Mouse (Mus musculus) spleen, adult 2 months (tissue): ENCODE results near the gene Klc4.

ENCODE experiments used
- CTCF ChIP-seq: fragments of 200-500 bp; IDR thresholded peaks from 2 replicates; pipeline ENCODE4 v1.5.1; 2011; ENCODE audit warnings: mild to moderate bottlenecking, inconsistent platforms; ENCODE audit not compliant: insufficient read depth, insufficient read length, insufficient replicate concordance; ENCODE audit errors: extremely low read depth
- POLR2A ChIP-seq: fragments of 200-500 bp; IDR thresholded peaks from 2 replicates; pipeline ENCODE4 v1.6.1; 2011; ENCODE audit warnings: low read depth, low read length, inconsistent platforms

DNA sequence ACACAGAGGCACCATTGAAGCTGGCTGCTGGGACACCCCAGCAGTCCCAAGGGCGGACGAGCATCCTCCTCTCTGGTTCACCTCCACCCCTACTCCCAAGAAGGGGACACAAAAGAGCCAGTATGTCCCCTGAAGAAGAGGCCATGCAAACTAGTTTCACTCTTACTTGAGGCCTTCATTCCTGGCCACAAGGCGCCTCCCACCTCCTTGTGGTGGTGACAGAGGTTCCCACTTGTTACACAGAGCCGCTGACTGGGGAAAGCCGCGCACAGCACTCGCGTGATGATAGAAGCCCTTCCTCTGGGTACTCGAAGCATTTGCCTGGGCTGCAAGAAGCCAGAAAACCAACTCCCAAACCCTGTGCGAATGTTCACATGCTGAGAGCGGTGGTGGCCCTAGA, 23.6 kb downstream of the Klc4 start:
- TF ChIP-seq CTCF (no peak), POLR2A (no peak)
